Mouse (Mus musculus) CH12.LX (cell line): ENCODE measurements around the gene Mep1a. TPM values are rescaled to one million over a fixed set of nuclear protein-coding genes. Genes with fewer than 3 reads are reported as not detected.

Experiments
- DNase-seq: peaks from one replicate; pipeline ENCODE4 v3.0.0-alpha.2; 2013; ENCODE audit errors: extremely low read depth
- H3K27ac ChIP-seq: 2 replicates; pipeline ENCODE4 v1.5.1; 2012; ENCODE audit warnings: low read depth, mild to moderate bottlenecking, control low read depth, moderate library complexity; ENCODE audit not compliant: insufficient read depth
- H3K27me3 ChIP-seq: replicated peaks from 2 replicates; pipeline ENCODE3; 2012; ENCODE audit warnings: inconsistent platforms
- H3K36me3 ChIP-seq, 2 experiments: replicated peaks in 1 of 2; 2 replicates each; pipeline versions ENCODE3 to v1.6.1; 2012; ENCODE audit warnings: inconsistent platforms in 1 of 2, low read length in 1 of 2, mild to moderate bottlenecking in 1 of 2, mixed read lengths in 1 of 2, moderate library complexity in 1 of 2; ENCODE audit not compliant: control insufficient read depth in 1 of 2, insufficient read depth in 1 of 2
- H3K4me1 ChIP-seq, 2 experiments: 2 replicates each; pipeline ENCODE4 v1.6.1; 2012; ENCODE audit warnings: inconsistent platforms in 1 of 2, moderate library complexity in 1 of 2; ENCODE audit not compliant: insufficient read depth in 2 of 2, control insufficient read depth in 1 of 2
- H3K4me2 ChIP-seq: 2 replicates; pipeline ENCODE4 v1.6.1; 2012; ENCODE audit warnings: low read depth, mild to moderate bottlenecking, control low read depth; ENCODE audit not compliant: poor library complexity, insufficient read depth, severe bottlenecking
- H3K4me3 ChIP-seq, 3 experiments: fragments of 150-350 bp in 1 of 3; sonication (generic) in 1 of 3; replicated peaks in 1 of 3; 2 replicates each; pipeline versions ENCODE3 to v1.5.1; 2011 to 2012; ENCODE audit warnings: low read depth in 2 of 3, low read length in 2 of 3, mild to moderate bottlenecking in 2 of 3, moderate library complexity in 2 of 3, control low read depth in 1 of 3, improper control_type of control experiment in 1 of 3, inconsistent platforms in 1 of 3, mixed read lengths in 1 of 3; ENCODE audit not compliant: poor library complexity in 1 of 3
- H3K79me2 ChIP-seq: replicated peaks from 2 replicates; pipeline ENCODE4 v1.6.1; 2012; ENCODE audit warnings: mild to moderate bottlenecking, moderate library complexity; ENCODE audit not compliant: control insufficient read depth, poor library complexity, insufficient read depth, severe bottlenecking; ENCODE audit errors: extremely low read depth
- H3K9ac ChIP-seq: 2 replicates; pipeline ENCODE4 v1.6.1; 2012; ENCODE audit warnings: low read depth, mild to moderate bottlenecking, control low read depth, moderate library complexity; ENCODE audit not compliant: insufficient read depth
- H3K9me3 ChIP-seq: replicated peaks from 2 replicates; pipeline ENCODE3; 2012; ENCODE audit warnings: low read length, inconsistent platforms, mixed read lengths
- CTCF ChIP-seq, 2 experiments: IDR thresholded peaks in 1 of 2; conservative IDR thresholded peaks in 1 of 2; 2 replicates each; pipeline ENCODE4 v1.5.1; 2011 to 2012; ENCODE audit warnings: low read depth in 2 of 2, low read length in 2 of 2, improper control_type of control experiment in 1 of 2, inconsistent platforms in 1 of 2, mild to moderate bottlenecking in 1 of 2, moderate library complexity in 1 of 2
- E2F4 ChIP-seq: IDR thresholded peaks from 2 replicates; pipeline ENCODE4 v1.6.1; 2011; ENCODE audit warnings: low read depth, low read length, improper control_type of control experiment; ENCODE audit not compliant: insufficient replicate concordance
- EP300 ChIP-seq: IDR thresholded peaks from 2 replicates; pipeline ENCODE4 v1.6.1; 2011; ENCODE audit warnings: low read length, improper control_type of control experiment
- HCFC1 ChIP-seq: IDR thresholded peaks from 2 replicates; pipeline ENCODE4 v1.6.1; 2012; ENCODE audit warnings: low read depth, mild to moderate bottlenecking, inconsistent platforms, low read length, improper control_type of control experiment
- IRF4 ChIP-seq: IDR thresholded peaks from 2 replicates; pipeline ENCODE4 v1.6.1; 2014; ENCODE audit warnings: low read depth, mild to moderate bottlenecking, inconsistent platforms, low read length, improper control_type of control experiment
- MAFK ChIP-seq: IDR thresholded peaks from 2 replicates; pipeline ENCODE4 v1.6.1; 2011; ENCODE audit warnings: low read length, improper control_type of control experiment; ENCODE audit not compliant: insufficient replicate concordance
- MAX ChIP-seq: IDR thresholded peaks from 2 replicates; pipeline ENCODE4 v1.6.1; 2011; ENCODE audit warnings: low read length, improper control_type of control experiment
- MAZ ChIP-seq: IDR thresholded peaks from 2 replicates; pipeline ENCODE4 v1.6.1; 2012; ENCODE audit warnings: low read depth, mild to moderate bottlenecking, inconsistent platforms, low read length, improper control_type of control experiment, moderate library complexity
- MEF2A ChIP-seq: IDR thresholded peaks from 2 replicates; pipeline ENCODE4 v1.6.1; 2014; ENCODE audit warnings: low read depth, mild to moderate bottlenecking, inconsistent platforms, low read length, improper control_type of control experiment, borderline replicate concordance
- NELFE ChIP-seq: IDR thresholded peaks from 2 replicates; pipeline ENCODE4 v1.6.1; 2011; ENCODE audit warnings: low read depth, low read length, improper control_type of control experiment
- NRF1 ChIP-seq: IDR thresholded peaks from 2 replicates; pipeline ENCODE4 v1.6.1; 2014; ENCODE audit warnings: low read depth, mild to moderate bottlenecking, inconsistent platforms, low read length, improper control_type of control experiment, moderate library complexity
- PAX5 ChIP-seq: IDR thresholded peaks from 2 replicates; pipeline ENCODE4 v1.6.1; 2012; ENCODE audit warnings: low read length, inconsistent platforms, mixed read lengths
- POLR2AphosphoS2 ChIP-seq: IDR thresholded peaks from 2 replicates; pipeline ENCODE4 v1.6.1; 2011; ENCODE audit warnings: low read depth, low read length, improper control_type of control experiment
- RAD21 ChIP-seq: IDR thresholded peaks from 2 replicates; pipeline ENCODE4 v1.6.1; 2011; ENCODE audit warnings: low read depth, mild to moderate bottlenecking, low read length, improper control_type of control experiment, moderate library complexity
- RCOR1 ChIP-seq: conservative IDR thresholded peaks from 2 replicates; pipeline ENCODE4 v1.6.1; 2012; ENCODE audit warnings: low read depth, mild to moderate bottlenecking, inconsistent platforms, low read length, improper control_type of control experiment
- SIN3A ChIP-seq: IDR thresholded peaks from 2 replicates; pipeline ENCODE4 v1.6.1; 2012; ENCODE audit warnings: low read length, improper control_type of control experiment, inconsistent platforms
- SMC3 ChIP-seq: IDR thresholded peaks from 2 replicates; pipeline ENCODE4 v1.6.1; 2011; ENCODE audit warnings: low read depth, low read length, improper control_type of control experiment
- TBP ChIP-seq: conservative IDR thresholded peaks from 2 replicates; pipeline ENCODE4 v1.6.1; 2011; ENCODE audit warnings: low read depth, low read length, improper control_type of control experiment
- TCF12 ChIP-seq: IDR thresholded peaks from 2 replicates; pipeline ENCODE4 v1.6.1; 2014; ENCODE audit warnings: low read depth, mild to moderate bottlenecking, inconsistent platforms, low read length, improper control_type of control experiment
- UBTF ChIP-seq: IDR thresholded peaks from 2 replicates; pipeline ENCODE4 v1.6.1; 2012; ENCODE audit warnings: low read depth, mild to moderate bottlenecking, inconsistent platforms, low read length, improper control_type of control experiment, moderate library complexity
- USF1 ChIP-seq: IDR thresholded peaks from 2 replicates; pipeline ENCODE4 v1.6.1; 2014; ENCODE audit warnings: low read depth, mild to moderate bottlenecking, inconsistent platforms, low read length, improper control_type of control experiment
- ZC3H11A ChIP-seq: IDR thresholded peaks from 2 replicates; pipeline ENCODE4 v1.6.1; 2012; ENCODE audit warnings: low read depth, mild to moderate bottlenecking, inconsistent platforms, low read length, improper control_type of control experiment
- ZKSCAN1 ChIP-seq: IDR thresholded peaks from 2 replicates; pipeline ENCODE4 v1.6.1; 2012; ENCODE audit warnings: low read depth, inconsistent platforms, low read length, improper control_type of control experiment, borderline replicate concordance
- ZMIZ1 ChIP-seq: IDR thresholded peaks from 2 replicates; pipeline ENCODE4 v1.6.1; 2012; ENCODE audit warnings: low read depth, mild to moderate bottlenecking, inconsistent platforms, low read length, improper control_type of control experiment
- ZNF384 ChIP-seq: IDR thresholded peaks from 2 replicates; pipeline ENCODE4 v1.6.1; 2012; ENCODE audit warnings: low read depth, low read length, improper control_type of control experiment, inconsistent platforms
- dilution Hi-C: fragments of 300-500 bp; cut with MboI; formaldehyde crosslinking; loops from 2 replicates; pipeline ENCODE4 v1.14.3; 2020; ENCODE audit warnings: low sequenced_read_pairs; ENCODE audit not compliant: extremely low pct_unique_long_range_greater_than_20kb, extremely low pct_ligation_motif_present
- in situ Hi-C: fragments of 300-500 bp; cut with MboI; formaldehyde crosslinking; loops from 3 replicates; pipeline ENCODE4 v1.14.3; 2019; ENCODE audit warnings: low sequenced_read_pairs, low pct_ligation_motif_present, low pct_unique_long_range_greater_than_20kb, mixed read lengths
- polyA plus RNA-seq: library from polyadenylated mRNA; unstranded; fragments of >175 nt; gene quantifications from 2 replicates; pipeline ENCODE4 v1.2.1, GENCODE M21; 2012; ENCODE audit warnings: low read depth; ENCODE audit not compliant: insufficient read length
- total RNA-seq, 2 experiments: library from RNA; depleted of rRNA; stranded (reverse); fragments of 300-350 nt in 1 of 2; fragments of >200 nt in 1 of 2; gene quantifications; 2 replicates each; pipeline ENCODE4 v1.2.3; 2012 to 2014

Mep1a gene
- total RNA-seq (2012; rRNA removed) (not detected in 2 replicates), total RNA-seq (2014; rRNA removed) (not detected in 2 replicates), polyA plus RNA-seq (not detected in 2 replicates)

DNA sequence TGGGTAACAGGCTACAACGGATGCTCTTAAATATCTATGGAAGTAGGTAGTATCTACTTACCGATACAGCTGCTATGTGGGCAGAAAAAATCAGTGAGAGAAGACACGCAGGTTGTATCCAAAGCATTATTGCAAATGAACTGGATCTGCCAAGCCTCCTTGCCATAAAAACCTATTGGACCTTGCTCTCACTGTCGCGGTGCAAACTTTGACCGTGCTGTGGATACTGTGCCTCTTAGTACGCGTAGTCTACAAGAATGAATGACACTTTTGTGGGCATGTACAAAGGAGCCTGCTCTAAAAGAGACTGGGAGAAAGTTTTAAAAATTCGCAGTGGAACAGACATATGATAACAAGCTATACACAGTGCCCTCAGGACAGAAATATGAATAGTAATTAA, at the start of gene Mep1a:
Gene Mep1a (minus strand): TSS at position 221 of the 400 bp plus-strand sequence.
- Histone ChIP-seq H3K27ac (no peak within 1 kb of the TSS), H3K36me3 (no peaks in the 10 kb centered on the region), H3K4me3 (no peak within 1 kb of the TSS), H3K9me3 (peaks cover 20% of the 10 kb centered on the region), H3K27me3 (no peaks in the 10 kb centered on the region), H3K4me1 (no peaks in the 10 kb centered on the region), H3K4me2 (no peak within 1 kb of the TSS), H3K9ac (no peak within 1 kb of the TSS), H3K79me2 (no peaks in the 10 kb centered on the region)
- in situ Hi-C loops (no loop called here), dilution Hi-C loops (no loop called here)
- TF ChIP-seq MEF2A (no peak), SMC3 (no peak), SIN3A (no peak), NELFE (no peak), TBP (no peak), MAX (no peak)
- no peak for DNase-seq

DNA sequence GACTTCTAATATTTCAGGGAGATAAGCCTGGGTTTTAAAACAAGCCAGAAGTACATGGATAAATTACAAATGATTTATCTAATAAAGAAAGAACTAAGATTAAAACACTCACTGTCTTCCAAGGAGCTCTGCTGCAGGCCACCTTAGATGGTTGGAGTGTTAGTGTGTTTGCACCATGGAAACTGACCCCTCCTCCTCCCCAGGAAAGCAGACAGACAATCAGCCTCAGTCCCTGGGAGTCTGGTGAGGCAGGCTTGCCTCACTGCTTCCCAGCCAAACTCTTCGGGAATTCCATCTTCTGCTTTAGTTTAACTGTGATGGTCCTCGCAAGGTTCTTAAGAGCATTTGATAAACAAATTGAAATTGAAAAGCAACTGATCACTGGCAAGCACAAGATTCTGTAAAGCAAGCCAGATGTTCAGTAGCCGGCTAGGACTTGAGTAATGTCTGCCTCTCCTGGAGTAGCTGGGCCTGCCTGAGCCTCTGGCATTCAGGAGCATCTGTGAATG, 48.6 kb upstream of the Mep1a start:
- in situ Hi-C loops, result no loop called here
- dilution Hi-C loops, result no loop called here

DNA sequence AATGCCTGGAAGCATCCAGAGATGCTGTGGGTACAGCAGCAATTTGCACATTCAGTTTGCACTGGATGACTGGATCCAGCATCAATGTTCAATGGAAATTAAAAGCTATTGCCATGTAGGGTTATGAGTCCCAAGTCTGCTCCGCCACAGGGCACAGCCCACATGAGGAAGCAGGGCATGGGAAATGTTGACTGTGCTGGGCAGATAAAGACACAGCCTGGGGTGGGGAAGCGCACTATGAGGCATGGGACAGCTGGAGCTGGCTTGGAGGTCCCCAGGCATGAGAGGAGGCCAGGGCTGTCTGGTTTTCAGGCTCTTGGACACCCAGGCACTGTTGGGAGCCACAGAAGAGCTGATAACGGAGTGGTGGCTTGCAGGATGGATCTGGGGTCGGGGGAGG, 41.4 kb upstream of the Mep1a start:
- H3K4me3 ChIP-seq, result no peak overlapping the region
- no peak for TF ChIP-seq RCOR1
- no peak for TF ChIP-seq PAX5
- no peak for TF ChIP-seq NRF1
- TF ChIP-seq USF1, result no peak
- no peak for TF ChIP-seq ZKSCAN1
- TF ChIP-seq MAZ, result no peak
- TF ChIP-seq ZNF384, result no peak
- no peak for TF ChIP-seq POLR2AphosphoS2
- no peak for TF ChIP-seq IRF4
- TF ChIP-seq HCFC1, result no peak
- TF ChIP-seq MAFK, result no peak
- TF ChIP-seq TCF12, result no peak
- TF ChIP-seq UBTF, result no peak
- TF ChIP-seq ZMIZ1, result no peak
- TF ChIP-seq EP300, result no peak
- no peak for TF ChIP-seq ZC3H11A
- no peak for TF ChIP-seq RAD21
- no peaks in the 10 kb centered on the region for H3K27me3 ChIP-seq
- H3K4me1 ChIP-seq, result no peaks in the 10 kb centered on the region
- H3K4me2 ChIP-seq, result no peak overlapping the region
- peaks cover 23% of the 10 kb centered on the region for H3K9me3 ChIP-seq
- H3K9ac ChIP-seq, result no peak overlapping the region
- H3K36me3 ChIP-seq, result no peaks in the 10 kb centered on the region
- no peaks in the 10 kb centered on the region for H3K79me2 ChIP-seq
- dilution Hi-C loops, result no loop called here
- in situ Hi-C loops, result no loop called here
- no peak for DNase-seq
- no peak overlapping the region for H3K27ac ChIP-seq

More for the DNA sequence above, 48.6 kb upstream of the Mep1a start:
- no peak for TF ChIP-seq ZC3H11A
- TF ChIP-seq POLR2AphosphoS2, result no peak
- TF ChIP-seq E2F4, result no peak
- no peak for TF ChIP-seq CTCF (conservative IDR thresholded peaks at IDR 0.05 in 1 of 2, IDR thresholded peaks at IDR 0.05 in 1 of 2; ENCODE audit: low read depth in 2 of 2, low read length in 2 of 2)
- no peak for TF ChIP-seq RAD21
- TF ChIP-seq, all 38 proteins: peak for 0
- DNase-seq, result no peak
- Histone ChIP-seq H3K9ac (no peak overlapping the region), H3K4me1 (no peaks in the 10 kb centered on the region), H3K36me3 (no peaks in the 10 kb centered on the region), H3K4me2 (no peak overlapping the region), H3K27me3 (no peaks in the 10 kb centered on the region), H3K27ac (no peak overlapping the region), H3K4me3 (no peak overlapping the region), H3K9me3 (peaks cover 22% of the 10 kb centered on the region), H3K79me2 (no peaks in the 10 kb centered on the region)
